Mouse (Mus musculus) cerebellum, postnatal 4 days (tissue): ENCODE data around the gene Mthfd2l.

ENCODE experiments used
- DNase-seq, 2 experiments: peaks; one replicate each; pipeline ENCODE4 v3.0.0; 2022; ENCODE audit warnings: low spot score in 2 of 2, mixed read lengths in 1 of 2

The Mthfd2l gene

GRCm38 (mm10) chr5:91048397-91048796 lies 117.5 kb downstream of the Mthfd2l start:
- DNase-seq = no peak
